Mouse (Mus musculus) E14TG2a.4 (cell line): Measurements from ENCODE around the gene Stxbp4.

Source experiments
- CTCF ChIP-seq: conservative IDR thresholded peaks from 2 replicates; pipeline ENCODE4 v1.5.1; 2014; ENCODE audit warnings: low read length
- NANOG ChIP-seq: IDR thresholded peaks from 2 replicates; pipeline ENCODE4 v1.6.1; 2014; ENCODE audit warnings: borderline replicate concordance, low read length, mixed read lengths

DNA sequence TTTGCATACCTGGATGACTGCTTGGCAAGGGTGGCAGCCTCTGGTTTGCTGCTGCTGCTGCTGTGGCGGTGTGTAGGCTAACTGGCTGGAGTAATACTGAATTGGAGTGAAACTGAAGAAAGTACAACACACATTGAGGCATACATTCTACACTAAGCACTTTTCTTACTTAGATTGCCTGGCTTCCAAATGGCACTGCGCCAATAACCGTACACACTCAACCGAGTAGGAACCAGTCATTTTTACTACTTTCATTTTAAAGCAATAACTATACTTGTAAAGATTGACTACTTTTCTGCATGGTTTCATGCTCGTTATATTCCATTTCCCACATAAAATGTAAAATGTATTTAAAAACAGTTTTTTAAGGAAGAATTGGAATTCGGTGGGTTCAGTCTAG, 11.9 kb upstream of the Stxbp4 start:
- no peak for TF ChIP-seq NANOG
- no peak for TF ChIP-seq CTCF
